Mouse (Mus musculus): Measurements from ENCODE around the gene Sfta2.
A peak's percentile ranks its signal among the peaks of the same experiment; 100 is the strongest.

Sfta2 gene

GRCm38 (mm10) chr17:35601249-35601648 lies at the start of gene Sfta2:
Gene Sfta2, plus strand, starts transcription at chr17:35601549.
- no peak for DNase-seq (ENCODE audit: extremely low read depth, low read depth)

GRCm38 (mm10) chr17:35551881-35552414 lies 49.4 kb upstream of the Sfta2 start, which contains the start of gene Cdsn:
Gene Cdsn, plus strand, starts transcription at chr17:35552128.
- no peak for DNase-seq (ENCODE audit: extremely low read depth, low read depth)

GRCm38 (mm10) chr17:35554321-35554720 lies 47.0 kb upstream of the Sfta2 start:
- DNase-seq (ENCODE audit: extremely low read depth, low read depth), result no peak

- DNase-seq (ENCODE audit: extremely low read depth, low read depth), result no peak
Measured at GRCm38 (mm10) chr17:35554761-35555397, 46.5 kb upstream of the Sfta2 start.

- no peak for DNase-seq (ENCODE audit: extremely low read depth, low read depth)
Measured at GRCm38 (mm10) chr17:35556186-35556765, 45.1 kb upstream of the Sfta2 start.

GRCm38 (mm10) chr17:35556812-35557211 lies 44.5 kb upstream of the Sfta2 start:
- DNase-seq (ENCODE audit: extremely low read depth, low read depth), result peak; percentile 44

GRCm38 (mm10) chr17:35557351-35557750 lies 44.0 kb upstream of the Sfta2 start:
- DNase-seq (ENCODE audit: extremely low read depth, low read depth), result no peak

- DNase-seq (ENCODE audit: extremely low read depth, low read depth), result peak; percentile 64
Measured at GRCm38 (mm10) chr17:35558216-35558615, 43.1 kb upstream of the Sfta2 start.

GRCm38 (mm10) chr17:35567150-35567549 lies 34.2 kb upstream of the Sfta2 start, which contains the start of gene 2300002M23Rik:
Gene 2300002M23Rik, plus strand, starts transcription at chr17:35567450.
- DNase-seq (ENCODE audit: extremely low read depth, low read depth), result no peak

- no peak for DNase-seq (ENCODE audit: extremely low read depth, low read depth)
Measured at GRCm38 (mm10) chr17:35567767-35568166, 33.6 kb upstream of the Sfta2 start.

GRCm38 (mm10) chr17:35569091-35569944 lies 32.0 kb upstream of the Sfta2 start:
- no peak for DNase-seq (ENCODE audit: extremely low read depth, low read depth)

GRCm38 (mm10) chr17:35570836-35571235 lies 30.5 kb upstream of the Sfta2 start:
- no peak for DNase-seq (ENCODE audit: extremely low read depth, low read depth)

- DNase-seq (ENCODE audit: extremely low read depth, low read depth), result no peak
Measured at GRCm38 (mm10) chr17:35571477-35571876, 29.9 kb upstream of the Sfta2 start.

GRCm38 (mm10) chr17:35578211-35578610 lies 23.1 kb upstream of the Sfta2 start:
- peak; percentile 62 for DNase-seq (ENCODE audit: extremely low read depth, low read depth)

GRCm38 (mm10) chr17:35582900-35583299 lies 18.4 kb upstream of the Sfta2 start:
- DNase-seq (ENCODE audit: extremely low read depth, low read depth), result no peak

GRCm38 (mm10) chr17:35584330-35584937 lies 16.9 kb upstream of the Sfta2 start:
- peak; percentile 40 for DNase-seq (ENCODE audit: extremely low read depth, low read depth)

- DNase-seq (ENCODE audit: extremely low read depth, low read depth), result no peak
Measured at GRCm38 (mm10) chr17:35587291-35587690, 14.1 kb upstream of the Sfta2 start.

GRCm38 (mm10) chr17:35588387-35588786 lies 13.0 kb upstream of the Sfta2 start:
- DNase-seq (ENCODE audit: extremely low read depth, low read depth), result no peak

GRCm38 (mm10) chr17:35590410-35591218 lies 10.7 kb upstream of the Sfta2 start:
- peak; percentile 66 for DNase-seq (ENCODE audit: extremely low read depth, low read depth)

- DNase-seq (ENCODE audit: extremely low read depth, low read depth), result no peak
Measured at GRCm38 (mm10) chr17:35591219-35591578, 10.2 kb upstream of the Sfta2 start.

- no peak for DNase-seq (ENCODE audit: extremely low read depth, low read depth)
Measured at GRCm38 (mm10) chr17:35591731-35592130, 9.6 kb upstream of the Sfta2 start.

All from MEL-GATA-1-ER (cell line).